Mouse (Mus musculus) layer of hippocampus, adult 11-12 months (tissue): Measurements from ENCODE around the gene Chn2.

Source experiments
- DNase-seq: peaks from one replicate; pipeline ENCODE4 v3.0.0; 2022; ENCODE audit warnings: low spot score

Gene Chn2

GRCm38 (mm10) chr6:54039357-54039804 is at the start of gene Chn2:
Gene Chn2, plus strand, starts transcription at chr6:54039554.
- DNase-seq, result peak; percentile 39

GRCm38 (mm10) chr6:53992386-53992785 is 47.0 kb upstream of the Chn2 start:
- no peak for DNase-seq

- no peak for DNase-seq
Observed at GRCm38 (mm10) chr6:53995519-53995918, 43.8 kb upstream of the Chn2 start.

- no peak for DNase-seq
Observed at GRCm38 (mm10) chr6:53996226-53996955, 43.0 kb upstream of the Chn2 start.

GRCm38 (mm10) chr6:54005302-54005701 is 34.1 kb upstream of the Chn2 start:
- no peak for DNase-seq

- DNase-seq, result no peak
Observed at GRCm38 (mm10) chr6:54008448-54009120, 30.8 kb upstream of the Chn2 start.

GRCm38 (mm10) chr6:54009293-54009692 is 30.1 kb upstream of the Chn2 start:
- no peak for DNase-seq

GRCm38 (mm10) chr6:54010362-54010761 is 29.0 kb upstream of the Chn2 start:
- no peak for DNase-seq

GRCm38 (mm10) chr6:54012163-54012562 is 27.2 kb upstream of the Chn2 start:
- no peak for DNase-seq

- DNase-seq, result no peak
Observed at GRCm38 (mm10) chr6:54018038-54018437, 21.3 kb upstream of the Chn2 start.

GRCm38 (mm10) chr6:54018861-54019260 is 20.5 kb upstream of the Chn2 start:
- no peak for DNase-seq

- no peak for DNase-seq
Observed at GRCm38 (mm10) chr6:54021123-54021789, 18.1 kb upstream of the Chn2 start.

- DNase-seq, result no peak
Observed at GRCm38 (mm10) chr6:54023846-54024245, 15.5 kb upstream of the Chn2 start.

GRCm38 (mm10) chr6:54028706-54029105 is 10.6 kb upstream of the Chn2 start:
- no peak for DNase-seq

- DNase-seq, result no peak
Observed at GRCm38 (mm10) chr6:54030351-54030750, 9.0 kb upstream of the Chn2 start.

- no peak for DNase-seq
Observed at GRCm38 (mm10) chr6:54030776-54031175, 8.6 kb upstream of the Chn2 start.

GRCm38 (mm10) chr6:54034471-54034870 is 4.9 kb upstream of the Chn2 start:
- DNase-seq, result peak; percentile 71

- DNase-seq, result no peak
Observed at GRCm38 (mm10) chr6:54035548-54035947, 3.8 kb upstream of the Chn2 start.

- no peak for DNase-seq
Observed at GRCm38 (mm10) chr6:54038866-54039265, 488 bp upstream of the Chn2 start.

GRCm38 (mm10) chr6:54039805-54040447 is 572 bp downstream of the Chn2 start:
- peak; percentile 37 for DNase-seq

GRCm38 (mm10) chr6:54040448-54040844 is 1.1 kb downstream of the Chn2 start:
- DNase-seq, result no peak

GRCm38 (mm10) chr6:54041386-54042043 is 2.2 kb downstream of the Chn2 start:
- DNase-seq, result no peak
